Mouse (Mus musculus): ENCODE results near the gene Ctla4.

The Ctla4 gene

GRCm38 (mm10) chr1:60865167-60865566 is 21.6 kb upstream of the Ctla4 start:
- no peak for DNase-seq (ENCODE audit: extremely low spot score)

DNA sequence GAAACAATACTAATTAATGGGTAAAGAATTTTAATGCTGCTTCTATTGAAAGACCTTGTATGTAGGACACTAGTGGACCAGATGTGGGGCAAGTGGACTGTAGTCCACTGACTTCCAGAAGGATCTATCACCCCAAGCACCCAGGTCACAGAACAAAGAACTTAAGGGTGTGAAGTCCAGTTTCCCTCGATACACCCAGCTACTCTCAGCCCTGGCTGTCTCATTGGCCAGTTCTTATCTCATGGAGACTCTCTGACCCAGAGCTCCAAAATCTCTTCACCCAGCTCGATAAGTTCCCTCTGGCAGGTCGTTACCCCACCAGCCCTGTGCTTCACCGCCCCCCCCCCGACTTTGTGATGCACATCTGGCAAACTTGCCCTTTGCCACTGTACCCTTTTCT is 20.8 kb upstream of the Ctla4 start:
- DNase-seq (ENCODE audit: extremely low spot score), result no peak

DNA sequence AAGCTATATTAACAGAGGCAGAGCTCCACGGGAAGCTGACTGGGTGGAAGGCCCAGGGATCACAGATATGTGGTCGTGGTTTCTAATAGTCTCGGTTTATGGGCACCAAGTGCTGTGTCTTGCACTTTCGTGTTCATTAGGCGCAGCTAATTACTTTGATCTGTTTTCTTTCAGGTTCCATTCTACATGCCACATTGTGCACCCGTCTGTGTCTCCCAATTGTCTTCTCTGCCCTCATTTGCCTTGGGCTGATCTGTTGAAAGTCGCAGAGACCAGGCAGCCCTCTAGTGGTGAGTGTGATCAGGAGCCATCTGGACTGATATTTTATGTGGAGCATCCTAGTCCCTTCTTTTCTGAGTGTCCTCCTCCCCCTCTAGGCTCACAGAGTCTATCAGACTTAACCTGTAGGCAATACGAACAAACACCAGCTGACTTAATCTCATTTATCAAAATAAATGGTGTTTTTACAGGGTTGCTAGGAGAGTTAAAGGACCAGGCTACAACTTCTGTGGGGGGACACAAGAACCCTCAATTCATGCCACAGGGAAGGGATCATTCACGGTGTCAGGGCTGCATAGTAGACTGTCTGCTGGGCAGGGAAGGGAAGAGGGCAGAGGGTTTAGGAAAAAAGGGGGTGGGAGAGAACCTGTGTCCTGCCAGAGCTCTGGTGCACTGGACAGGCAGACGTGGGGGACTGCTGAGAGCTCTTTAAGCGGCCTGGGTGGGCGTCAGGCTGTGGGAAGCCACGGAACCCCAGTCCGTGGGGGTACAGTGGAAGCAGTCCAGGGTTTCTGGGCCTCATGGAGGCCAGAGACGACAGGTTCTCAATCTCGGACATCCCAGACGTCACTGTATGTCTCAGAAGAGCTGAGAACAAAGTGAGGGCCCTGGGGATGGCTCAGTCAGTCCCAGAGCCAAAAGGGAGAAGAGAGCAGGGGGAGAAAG is 18.2 kb upstream of the Ctla4 start:
- peak; percentile 33 for DNase-seq (ENCODE audit: extremely low spot score)

DNA sequence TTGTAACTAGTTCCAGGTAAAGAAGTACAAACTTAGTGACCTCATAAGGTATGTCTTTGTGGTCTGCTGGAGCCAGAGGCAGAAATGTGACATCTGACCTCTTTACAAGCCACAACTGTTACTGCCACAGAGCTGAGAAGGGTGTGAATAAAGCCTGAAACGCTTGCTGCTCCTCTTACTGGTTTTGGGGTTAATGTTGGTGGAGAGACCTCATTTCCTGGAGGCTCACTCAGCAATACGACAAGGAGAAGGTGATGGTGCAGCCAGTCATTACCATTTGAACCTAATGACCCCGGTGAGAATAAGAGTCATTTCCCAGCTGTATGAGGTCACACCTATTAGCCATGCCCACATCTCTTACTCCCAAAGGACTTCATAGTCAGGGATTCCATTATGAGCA is 11.5 kb upstream of the Ctla4 start:
- no peak for DNase-seq (ENCODE audit: extremely low spot score)

DNA sequence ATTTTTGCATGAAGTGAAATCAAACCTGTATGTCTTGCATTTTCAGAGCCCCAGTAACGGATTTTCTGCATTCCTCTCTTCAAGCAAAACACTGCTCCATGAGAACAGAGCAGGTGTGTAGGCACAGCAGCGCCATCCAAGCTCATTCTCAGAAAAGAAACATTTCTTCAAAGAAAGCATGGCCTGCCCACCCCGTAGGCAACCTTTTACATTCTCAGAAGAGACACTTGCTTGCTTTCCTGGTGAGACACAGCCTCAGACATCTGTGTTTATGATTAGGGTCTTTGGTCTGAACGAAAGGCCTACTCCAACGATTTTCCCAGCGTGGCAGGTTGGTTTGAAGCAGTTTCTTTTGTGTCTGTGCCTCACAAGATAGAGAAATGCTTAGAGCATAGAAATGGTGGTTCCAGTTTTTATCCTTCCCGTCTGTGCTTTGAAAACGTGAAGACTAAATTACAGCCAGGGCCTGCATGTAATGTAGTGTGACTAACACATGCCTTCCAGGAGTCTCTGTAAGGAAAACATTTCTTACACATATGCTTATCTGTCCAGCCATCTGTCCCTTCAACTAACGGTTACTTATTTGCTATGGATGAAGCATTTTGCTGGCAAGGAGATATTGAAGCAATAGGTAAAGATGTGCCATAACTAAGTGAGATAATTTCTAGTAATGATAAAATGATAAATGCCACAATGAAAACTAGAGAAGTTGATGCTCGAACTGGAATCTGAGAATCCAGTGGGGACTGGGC is 6.5 kb upstream of the Ctla4 start:
- DNase-seq (ENCODE audit: extremely low spot score), result no peak

- no peak for DNase-seq (ENCODE audit: extremely low spot score)
Measured at GRCm38 (mm10) chr1:60882792-60883191, 4.0 kb upstream of the Ctla4 start.

DNA sequence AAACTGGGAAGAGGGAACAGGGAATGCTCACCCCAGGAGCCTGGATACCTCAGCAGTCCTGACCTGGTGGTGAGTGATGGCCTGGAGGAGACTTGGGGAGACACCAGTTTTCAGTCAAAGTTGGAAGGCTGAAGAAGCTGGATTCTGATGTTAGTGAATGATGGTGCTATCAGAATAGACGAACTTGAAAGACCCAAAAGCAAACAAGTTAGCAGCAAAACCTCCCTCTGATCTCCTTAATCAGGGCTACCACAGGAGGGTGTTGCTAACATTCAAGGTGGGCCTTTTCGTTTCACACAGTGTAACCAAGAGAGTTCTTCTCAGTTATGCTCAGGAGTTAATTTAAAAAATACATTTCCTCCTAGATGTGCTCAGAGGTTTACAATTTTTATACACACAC is 3.5 kb upstream of the Ctla4 start:
- DNase-seq (ENCODE audit: extremely low spot score), result no peak

DNA sequence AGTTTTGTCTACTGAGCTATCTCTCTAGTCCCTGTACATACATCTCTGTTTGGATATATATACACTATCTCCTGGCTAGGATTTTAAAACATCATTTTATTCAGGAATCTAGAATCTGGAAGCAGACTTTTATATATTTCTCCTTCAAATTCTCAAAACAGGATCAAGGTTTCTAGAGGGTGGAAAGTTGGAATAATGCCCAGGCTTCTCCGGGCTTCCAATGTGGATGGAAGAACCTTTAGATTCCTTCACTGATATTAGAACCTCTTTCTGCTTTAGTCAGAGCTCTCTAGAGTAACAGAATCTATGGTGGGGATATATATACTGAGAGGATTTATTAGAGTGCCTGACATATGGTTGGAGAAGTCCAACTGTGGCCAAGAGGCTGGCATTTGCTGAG is 2.2 kb upstream of the Ctla4 start:
- DNase-seq (ENCODE audit: extremely low spot score), result no peak

GRCm38 (mm10) chr1:60898127-60898932 is 11.5 kb downstream of the Ctla4 start:
- no peak for DNase-seq (ENCODE audit: extremely low spot score)

- no peak for DNase-seq (ENCODE audit: extremely low spot score)
Measured at GRCm38 (mm10) chr1:60898933-60899210, 12.1 kb downstream of the Ctla4 start.

GRCm38 (mm10) chr1:60899244-60899643 is 12.4 kb downstream of the Ctla4 start:
- DNase-seq (ENCODE audit: extremely low spot score), result no peak

DNA sequence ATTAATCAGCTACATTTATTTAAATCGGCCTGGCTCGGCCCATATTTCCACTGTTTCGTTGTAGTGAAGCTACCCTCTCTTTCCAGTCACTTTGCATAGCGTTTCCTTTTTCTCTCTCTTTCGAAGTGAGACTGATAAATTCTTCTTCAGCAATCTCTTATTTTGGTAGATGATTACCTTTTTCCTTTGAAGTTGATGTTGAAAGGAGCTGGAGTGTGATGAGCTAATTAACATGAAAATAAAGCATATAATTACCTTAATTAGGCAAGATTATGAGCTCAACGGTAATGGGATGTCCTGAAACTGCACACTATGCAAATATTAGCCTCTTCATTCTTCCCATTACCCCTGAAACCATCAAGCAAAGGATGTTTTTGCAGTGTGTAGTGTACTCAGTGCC is 15.7 kb downstream of the Ctla4 start:
- DNase-seq (ENCODE audit: extremely low spot score), result no peak

- no peak for DNase-seq (ENCODE audit: extremely low spot score)
Measured at GRCm38 (mm10) chr1:60903126-60903525, 16.3 kb downstream of the Ctla4 start.

DNA sequence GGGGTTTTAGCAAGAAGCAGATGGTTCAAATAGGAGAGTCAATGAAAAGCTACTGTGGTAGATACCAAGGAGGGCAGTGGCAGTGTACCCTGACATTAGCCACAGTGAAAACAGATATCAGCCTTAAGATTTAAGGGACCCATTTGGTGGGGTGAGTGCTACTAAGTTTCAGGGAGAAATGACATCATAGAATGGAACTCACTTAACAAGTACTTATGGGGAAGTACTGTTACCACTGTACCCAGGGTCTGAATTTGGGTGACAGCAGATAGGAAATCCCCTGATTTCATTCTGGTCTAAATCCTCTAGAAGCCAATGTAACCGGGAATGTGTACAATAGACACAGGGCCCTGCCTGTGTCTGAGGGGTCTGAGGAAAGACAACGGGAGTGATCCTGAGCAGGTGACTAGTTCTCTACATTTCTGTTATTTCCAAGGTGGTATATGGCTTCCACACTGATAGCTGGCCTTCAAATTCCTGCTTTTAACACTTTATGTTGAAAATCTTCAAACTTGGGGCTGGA is 17.7 kb downstream of the Ctla4 start:
- DNase-seq (ENCODE audit: extremely low spot score), result no peak

DNA sequence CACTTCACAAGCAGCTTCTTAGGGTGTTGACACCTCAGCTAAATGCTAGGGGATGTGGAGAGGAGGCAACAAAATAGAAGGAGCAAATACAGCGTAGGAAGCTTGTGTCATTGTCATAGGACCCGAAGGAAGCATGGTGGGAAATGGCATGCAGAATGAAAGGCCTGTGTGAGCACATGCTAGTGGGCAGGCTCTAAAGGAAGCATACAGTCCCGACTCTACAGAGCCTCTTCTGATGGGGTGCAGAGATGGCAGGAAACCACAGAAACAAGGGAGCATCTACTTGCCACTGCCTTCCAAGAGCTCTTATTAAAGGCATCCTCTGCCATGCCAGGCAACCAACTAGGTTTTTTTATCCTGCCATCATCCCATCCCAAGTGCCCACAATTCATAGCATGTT is 20.7 kb downstream of the Ctla4 start:
- no peak for DNase-seq (ENCODE audit: extremely low spot score)

DNA sequence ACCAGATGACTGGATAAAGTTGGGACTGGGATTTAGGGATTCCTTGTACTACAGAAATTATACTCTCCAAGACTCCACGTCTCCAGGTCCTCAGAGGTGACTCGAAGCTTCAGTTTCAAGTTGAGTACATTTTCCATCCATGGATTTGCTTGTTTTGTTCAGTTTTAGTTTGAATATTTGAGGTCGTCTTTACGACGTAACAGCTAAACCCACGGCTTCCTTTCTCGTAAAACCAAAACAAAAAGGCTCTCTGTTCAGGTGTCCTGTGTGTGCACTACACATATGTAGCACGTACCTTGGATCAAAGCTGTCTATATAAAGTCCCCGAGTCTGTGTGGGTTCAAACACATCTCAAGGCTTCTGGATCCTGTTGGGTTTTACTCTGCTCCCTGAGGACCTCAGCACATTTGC is 22.0 kb downstream of the Ctla4 start:
- DNase-seq (ENCODE audit: extremely low spot score), result no peak

DNA sequence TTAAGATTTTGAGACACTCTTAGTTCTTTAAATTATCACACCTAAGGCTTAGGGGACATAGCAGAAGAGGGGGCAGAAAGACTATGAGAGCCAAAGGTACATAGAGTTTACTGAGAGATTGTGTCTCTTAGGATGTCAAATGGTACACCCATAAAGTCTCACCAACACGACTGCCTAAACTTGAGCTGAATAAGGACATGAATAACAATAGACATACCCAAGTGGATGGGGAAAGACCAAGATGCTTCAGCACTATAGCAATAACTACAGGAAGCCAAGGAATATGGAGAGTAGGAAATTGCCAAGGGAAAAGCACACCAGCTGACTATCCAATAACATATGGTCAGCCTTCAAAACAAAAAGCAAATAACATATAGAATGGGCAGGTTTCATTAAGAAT is 22.9 kb downstream of the Ctla4 start:
- DNase-seq (ENCODE audit: extremely low spot score), result no peak

DNA sequence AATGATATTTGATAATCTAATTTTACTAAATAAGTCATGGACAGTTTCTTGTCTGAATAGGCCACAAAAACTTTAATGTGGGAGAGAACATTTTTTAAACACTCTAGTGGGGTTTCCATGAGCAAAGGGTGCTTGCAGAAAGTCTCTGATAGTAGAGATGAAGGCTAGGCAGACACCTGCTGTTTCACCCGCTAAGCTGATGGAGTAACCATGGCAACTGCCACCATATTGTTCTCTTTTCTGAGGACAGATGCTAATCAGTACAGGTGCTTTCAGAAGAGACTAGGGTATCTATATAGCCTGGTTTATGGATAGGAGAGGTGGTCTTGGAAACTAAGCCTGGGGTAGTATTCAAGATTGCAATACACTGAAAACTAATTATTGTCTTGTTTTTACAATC is 24.0 kb downstream of the Ctla4 start:
- DNase-seq (ENCODE audit: extremely low spot score), result no peak

- DNase-seq (ENCODE audit: extremely low spot score), result no peak
Measured at GRCm38 (mm10) chr1:60911631-60912030, 24.8 kb downstream of the Ctla4 start.

DNA sequence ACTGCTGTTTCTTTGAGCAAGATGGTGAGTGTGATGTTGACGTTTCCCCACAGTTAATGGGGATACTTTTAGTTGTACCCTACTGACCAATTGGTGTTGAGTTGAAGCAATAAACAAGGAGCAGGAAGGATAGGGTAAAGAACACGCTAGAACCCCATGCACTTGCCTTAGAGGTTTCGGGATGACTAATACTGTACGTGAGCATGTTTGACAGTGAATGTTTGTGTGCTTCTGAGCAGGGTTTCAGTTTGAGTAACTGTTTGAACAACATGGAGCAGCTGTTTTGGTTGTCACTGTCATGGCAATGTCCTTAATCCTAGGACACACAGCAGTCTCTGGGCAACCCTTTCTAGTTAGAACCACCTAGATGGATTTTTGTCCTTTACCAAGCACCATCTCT is 26.5 kb downstream of the Ctla4 start:
- DNase-seq (ENCODE audit: extremely low spot score), result no peak

DNA sequence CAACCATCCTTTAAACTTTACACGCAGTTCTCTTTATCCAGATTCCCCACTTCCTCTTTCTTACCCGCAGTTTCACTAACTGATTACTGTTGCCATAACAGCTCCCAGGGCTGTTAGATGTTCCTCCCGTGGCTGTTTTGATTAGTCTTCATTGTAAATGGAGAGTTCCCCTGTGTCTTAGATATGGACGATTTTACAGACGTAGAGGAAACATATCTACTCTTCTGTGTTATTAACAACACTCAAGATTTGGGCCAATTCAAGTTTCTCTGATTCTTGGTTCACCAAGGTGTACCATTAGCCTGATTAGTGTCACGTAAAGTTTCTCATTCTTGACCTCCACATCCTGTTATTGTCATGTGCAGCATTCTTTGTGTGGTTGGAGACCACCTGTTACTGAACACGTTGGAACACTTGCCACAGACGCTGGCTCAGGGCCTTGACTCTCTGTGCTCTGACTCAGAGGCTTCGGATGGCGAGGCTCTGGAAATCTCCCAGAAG is 29.5 kb downstream of the Ctla4 start:
- DNase-seq (ENCODE audit: extremely low spot score), result no peak

Measured in embryo, embryonic 9.5 days (tissue).